Mouse (Mus musculus) olfactory bulb, adult 2 months (tissue): ENCODE data around the gene Fbxo17. TPM values are rescaled to one million over a fixed set of nuclear protein-coding genes. Genes with fewer than 3 reads are reported as not detected.

Source experiments
- H3K27ac ChIP-seq: fragments of 200-500 bp; 2 replicates; pipeline ENCODE4 v1.5.1; 2012; ENCODE audit warnings: low read depth, low read length; ENCODE audit not compliant: insufficient read depth
- H3K4me1 ChIP-seq: fragments of 200-500 bp; 2 replicates; pipeline ENCODE4 v1.6.1; 2012; ENCODE audit warnings: low read length; ENCODE audit not compliant: control insufficient read depth, insufficient read depth
- H3K4me3 ChIP-seq: fragments of 200-500 bp; 2 replicates; pipeline ENCODE4 v1.5.1; 2012; ENCODE audit warnings: mild to moderate bottlenecking, low read depth, low read length, moderate library complexity; ENCODE audit not compliant: insufficient read depth
- CTCF ChIP-seq: fragments of 200-500 bp; IDR thresholded peaks from 2 replicates; pipeline ENCODE4 v1.5.1; 2012; ENCODE audit warnings: low read depth, mild to moderate bottlenecking, low read length, moderate library complexity; ENCODE audit not compliant: insufficient read depth
- POLR2A ChIP-seq: fragments of 200-500 bp; IDR thresholded peaks from 2 replicates; pipeline ENCODE4 v1.6.1; 2012; ENCODE audit warnings: mild to moderate bottlenecking, low read depth, low read length, moderate library complexity; ENCODE audit not compliant: insufficient read depth
- WGBS: fragments of 180-500 bp; shearing (Covaris S2); methylation state at CpG from one replicate; pipeline ENCODE4 v1.1.7; 2018; 5-methylcytosine and 5-hydroxymethylcytosine counted together
- polyA plus RNA-seq: library from polyadenylated mRNA; stranded (reverse); fragments of >200 nt; gene quantifications from 2 replicates; pipeline ENCODE4 v1.2.4, GENCODE M21; 2012; ENCODE audit warnings: low replicate concordance; ENCODE audit not compliant: missing spikeins, insufficient read depth, insufficient read length

The Fbxo17 gene
- polyA plus RNA-seq, 1 experiment = not detected

- 96% methylated on average over 7 of the region's 7 CpGs for WGBS
- H3K4me1 ChIP-seq = no peaks in the 10 kb centered on the region
- TF ChIP-seq POLR2A (no peak), CTCF (no peak)
- no peak overlapping the region for H3K27ac ChIP-seq
- no peak overlapping the region for H3K4me3 ChIP-seq
These were observed 33.3 kb downstream of the Fbxo17 start for GRCm38 (mm10) chr7:28749935-28750334.

GRCm38 (mm10) chr7:28756079-28756478 lies 39.5 kb downstream of the Fbxo17 start, which contains the start of gene Ccer2:
TSS of gene Ccer2 (plus strand) at chr7:28756174.
- H3K27ac ChIP-seq = no peak within 1 kb of the TSS
- peaks cover 8% of the 10 kb centered on the region for H3K4me1 ChIP-seq
- 4% methylated on average over 17 of the region's 17 CpGs for WGBS
- TF ChIP-seq POLR2A = no peak
- no peak for TF ChIP-seq CTCF
- H3K4me3 ChIP-seq = no peak within 1 kb of the TSS

GRCm38 (mm10) chr7:28758623-28759022 lies 42.0 kb downstream of the Fbxo17 start:
- no peak overlapping the region for H3K27ac ChIP-seq
- H3K4me1 ChIP-seq = peaks cover 8% of the 10 kb centered on the region
- TF ChIP-seq CTCF (no peak), POLR2A (no peak)
- H3K4me3 ChIP-seq = no peak overlapping the region
- 80% methylated on average over 13 of the region's 13 CpGs for WGBS

GRCm38 (mm10) chr7:28761907-28762306 lies 45.3 kb downstream of the Fbxo17 start:
- WGBS = 92% methylated on average over 9 of the region's 9 CpGs
- H3K27ac ChIP-seq = no peak overlapping the region
- no peak for TF ChIP-seq POLR2A
- no peak for TF ChIP-seq CTCF
- H3K4me1 ChIP-seq = peaks cover 3% of the 10 kb centered on the region
- no peak overlapping the region for H3K4me3 ChIP-seq

GRCm38 (mm10) chr7:28765211-28765610 lies 48.6 kb downstream of the Fbxo17 start:
- WGBS = 75% methylated on average over 6 of the region's 6 CpGs
- no peak for TF ChIP-seq POLR2A
- no peak for TF ChIP-seq CTCF
- no peak overlapping the region for H3K27ac ChIP-seq
- no peak overlapping the region for H3K4me3 ChIP-seq
- peaks cover 11% of the 10 kb centered on the region for H3K4me1 ChIP-seq

- Histone ChIP-seq H3K4me1 (peaks cover 11% of the 10 kb centered on the region), H3K4me3 (peak within 1 kb of the TSS; percentile 99), H3K27ac (0 out of 2 replicates have a peak within 1 kb of the TSS, but pooled peaks have one; percentile 55)
- TF ChIP-seq POLR2A = peak; percentile 42; the same call in 1 of the 2 replicates
- no peak for TF ChIP-seq CTCF
- under 1% methylated on average over 45 of the region's 45 CpGs for WGBS
These were observed 49.7 kb downstream of the Fbxo17 start, which contains the start of gene Sirt2 for GRCm38 (mm10) chr7:28766173-28766879. TSS of gene Sirt2 (plus strand) at chr7:28766735.

GRCm38 (mm10) chr7:28766910-28767309 lies 50.3 kb downstream of the Fbxo17 start:
- peaks cover 11% of the 10 kb centered on the region for H3K4me1 ChIP-seq
- no peak overlapping the region for H3K27ac ChIP-seq
- under 1% methylated on average over 14 of the region's 14 CpGs for WGBS
- H3K4me3 ChIP-seq = peak overlapping the region; percentile 56
- no peak for TF ChIP-seq POLR2A
- no peak for TF ChIP-seq CTCF

GRCm38 (mm10) chr7:28767462-28767965 lies 50.9 kb downstream of the Fbxo17 start, which contains the start of gene Nfkbib:
TSS of gene Nfkbib (minus strand) at chr7:28767512.
- Histone ChIP-seq H3K4me1 (peaks cover 11% of the 10 kb centered on the region), H3K27ac (no peak within 1 kb of the TSS), H3K4me3 (peak within 1 kb of the TSS; percentile 99)
- WGBS = 45% methylated on average over 7 of the region's 7 CpGs
- TF ChIP-seq CTCF (no peak), POLR2A (no peak)

GRCm38 (mm10) chr7:28769414-28769958 lies 52.9 kb downstream of the Fbxo17 start:
- 89% methylated on average over 9 of the region's 9 CpGs for WGBS
- Histone ChIP-seq H3K27ac (no peak overlapping the region), H3K4me1 (peaks cover 11% of the 10 kb centered on the region), H3K4me3 (no peak overlapping the region)
- no peak for TF ChIP-seq POLR2A

- Histone ChIP-seq H3K4me1 (peaks cover 11% of the 10 kb centered on the region), H3K4me3 (no peak overlapping the region), H3K27ac (no peak overlapping the region)
- WGBS = 94% methylated on average over 3 of the region's 3 CpGs
- TF ChIP-seq POLR2A (no peak), CTCF (no peak)
These were observed 53.7 kb downstream of the Fbxo17 start for GRCm38 (mm10) chr7:28770309-28770708.
